Mouse (Mus musculus): ENCODE data around the gene Morn4.
A peak's percentile ranks its signal among the peaks of the same experiment; 100 is the strongest.
"Not testable (repeated sequence)": the region's sequence is repeated elsewhere in the genome, so short reads cannot be mapped to it uniquely, and the experiment has no call there.

Gene Morn4

GRCm38 (mm10) chr19:42085690-42086089 is 467 bp downstream of the Morn4 start:
- no peak for DNase-seq (ENCODE audit: low spot score)

DNA sequence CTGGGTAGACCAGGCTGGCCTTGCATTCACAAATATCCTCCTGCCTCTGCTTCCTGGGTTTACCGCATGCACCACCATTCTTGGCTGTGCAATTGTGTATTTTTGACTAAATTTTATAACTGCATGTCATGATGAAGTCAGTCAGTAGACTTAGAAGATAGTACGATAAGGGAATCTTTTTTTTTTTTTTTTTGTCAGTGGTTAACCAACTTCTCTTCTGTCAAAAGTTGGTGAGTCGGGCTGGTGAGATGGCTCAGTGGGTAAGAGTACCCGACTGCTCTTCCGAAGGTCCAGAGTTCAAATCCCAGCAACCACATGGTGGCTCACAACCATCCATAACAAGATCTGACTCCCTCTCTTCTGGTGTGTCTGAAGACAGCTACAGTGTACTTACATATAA is 4.5 kb downstream of the Morn4 start:
- not testable (repeated sequence) for DNase-seq (ENCODE audit: low spot score)

GRCm38 (mm10) chr19:42080469-42080868 is 5.7 kb downstream of the Morn4 start:
- no peak for DNase-seq (ENCODE audit: low spot score)

- DNase-seq (ENCODE audit: low spot score), result no peak
Measured at GRCm38 (mm10) chr19:42079950-42080349, 6.2 kb downstream of the Morn4 start.

- no peak for DNase-seq (ENCODE audit: low spot score)
Measured at GRCm38 (mm10) chr19:42079006-42079405, 7.2 kb downstream of the Morn4 start.

DNA sequence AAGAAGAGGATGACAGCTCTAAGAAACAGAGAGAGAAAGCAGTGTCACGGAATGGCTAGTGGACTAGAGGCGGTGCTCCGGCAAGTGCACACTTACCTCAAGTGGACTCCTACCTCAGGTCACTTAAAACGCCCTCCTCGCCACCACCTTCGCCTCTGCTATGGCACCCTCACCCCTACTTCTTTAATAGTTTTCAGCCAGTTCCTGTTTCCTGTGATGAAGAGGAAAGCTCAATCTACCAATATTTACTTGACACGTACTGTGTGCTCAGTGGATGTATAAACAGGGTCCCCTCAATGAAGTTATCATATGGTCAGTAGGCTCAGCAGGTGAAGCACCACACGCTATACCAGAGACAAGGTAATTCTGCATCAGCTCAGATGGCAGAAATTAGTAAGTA is 7.6 kb downstream of the Morn4 start:
- no peak for DNase-seq (ENCODE audit: low spot score)

DNA sequence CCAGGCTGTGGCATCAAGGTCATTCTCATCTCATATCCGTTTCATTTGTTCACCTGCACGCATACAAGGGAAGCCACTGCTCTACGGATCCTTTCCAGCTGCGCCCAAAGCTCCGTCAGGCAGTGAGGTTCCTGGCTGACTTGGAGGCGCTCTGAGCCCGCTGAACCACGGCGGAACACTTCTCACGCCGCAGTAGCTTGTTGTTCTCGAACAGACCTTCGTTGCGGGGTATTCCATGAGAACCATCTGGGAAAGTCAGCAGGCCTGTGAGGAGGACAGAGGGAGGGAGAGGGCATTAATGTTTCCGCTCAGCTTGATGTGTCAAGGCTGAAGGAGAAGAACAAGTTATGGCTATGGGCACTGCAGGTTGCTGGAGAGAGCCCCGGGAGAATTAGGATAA is 10.2 kb downstream of the Morn4 start:
- no peak for DNase-seq (ENCODE audit: low spot score)

DNA sequence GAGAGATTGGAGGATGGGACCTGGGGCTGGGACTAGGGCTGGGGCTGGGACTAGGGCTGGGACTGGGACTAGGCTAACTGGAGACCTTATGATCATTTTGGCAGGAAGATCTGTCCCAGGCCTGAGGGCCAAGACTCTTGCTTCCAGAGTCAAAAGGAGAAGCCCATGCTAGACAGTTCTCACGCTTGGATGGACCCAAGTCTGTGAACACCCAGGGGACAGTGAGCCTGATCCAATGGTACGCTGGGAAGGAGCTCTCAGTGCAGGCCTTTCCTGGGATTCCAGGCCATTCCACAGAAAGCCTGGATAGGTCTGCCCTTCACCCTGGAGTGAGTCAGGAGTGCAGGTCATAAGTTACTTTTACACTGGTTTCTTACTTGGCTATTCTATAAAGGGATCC is 11.1 kb downstream of the Morn4 start:
- no peak for DNase-seq (ENCODE audit: low spot score)

- DNase-seq (ENCODE audit: low spot score), result no peak
Measured at GRCm38 (mm10) chr19:42072802-42073201, 13.4 kb downstream of the Morn4 start.

- no peak for DNase-seq (ENCODE audit: low spot score)
Measured at GRCm38 (mm10) chr19:42071886-42072608, 14.1 kb downstream of the Morn4 start.

DNA sequence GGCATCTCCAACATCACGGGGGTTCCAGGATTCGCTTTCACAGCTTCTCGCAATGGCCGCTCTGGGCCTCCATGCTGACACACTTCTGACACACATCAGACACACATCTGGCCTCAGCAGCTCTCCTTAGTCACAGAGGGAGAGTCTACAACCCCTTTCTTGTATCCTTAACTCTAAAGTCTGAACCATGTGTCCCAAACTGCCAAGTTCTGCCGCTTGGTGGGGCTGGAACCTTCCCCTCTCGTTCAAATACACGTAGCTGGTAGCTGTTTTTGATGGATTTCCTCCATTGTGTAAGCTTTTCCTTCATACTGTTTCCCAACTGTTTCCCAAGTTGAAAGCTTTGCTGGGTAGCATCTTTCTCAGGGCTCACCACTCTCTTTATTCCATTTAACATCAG is 14.9 kb downstream of the Morn4 start:
- DNase-seq (ENCODE audit: low spot score), result no peak

DNA sequence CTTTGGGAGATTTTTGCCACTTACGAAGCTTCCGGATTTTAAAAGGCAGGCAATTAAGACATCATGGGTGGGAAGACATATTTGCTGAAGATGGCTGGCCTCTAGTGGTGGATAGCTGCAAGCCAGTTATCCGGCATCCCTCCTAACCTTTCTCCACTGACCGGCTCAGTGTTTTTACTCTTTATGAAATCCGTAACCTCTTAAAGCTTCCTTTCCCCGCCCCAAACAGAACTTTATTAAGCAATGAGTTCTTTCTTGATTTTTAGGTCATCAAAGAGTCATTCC is 17.0 kb downstream of the Morn4 start:
- no peak for DNase-seq (ENCODE audit: low spot score)

DNA sequence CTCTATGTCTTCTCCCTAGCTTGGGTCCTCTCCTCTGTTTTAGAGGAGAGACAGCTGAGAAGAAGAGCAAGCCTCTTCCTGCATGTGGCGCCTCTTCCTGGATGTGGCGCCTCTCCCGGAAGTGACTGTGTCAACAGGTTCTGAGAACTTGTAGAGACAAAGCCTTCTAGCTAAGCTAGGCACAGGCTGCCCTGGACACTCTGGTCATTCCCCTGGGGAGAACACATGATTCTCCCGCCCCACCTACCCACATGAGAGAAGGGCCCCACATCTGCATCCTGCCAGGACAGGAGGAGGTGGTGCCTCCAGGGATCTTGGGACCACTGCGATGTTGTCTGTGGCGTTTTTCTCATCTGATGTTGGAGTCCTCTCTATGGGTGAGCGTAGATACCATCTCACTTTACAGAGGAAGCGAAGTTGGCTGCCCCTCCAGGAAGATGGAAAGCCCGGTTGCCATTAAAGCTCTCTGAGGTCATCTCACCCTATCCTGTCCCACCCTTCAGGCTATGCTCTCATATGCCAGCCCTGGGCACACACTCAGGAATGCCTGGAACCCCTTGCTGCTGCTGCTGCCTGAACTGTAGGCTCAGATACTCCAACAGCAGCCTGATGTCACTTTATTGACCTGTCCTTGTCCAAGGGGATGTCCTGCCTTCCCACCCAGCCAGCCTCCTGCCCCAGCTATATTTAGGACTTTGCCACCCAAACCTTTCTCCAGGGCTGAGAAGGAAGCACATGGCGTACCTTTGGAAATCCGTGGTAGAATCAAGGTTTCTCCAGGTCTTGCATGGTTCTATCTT is 17.5 kb downstream of the Morn4 start:
- DNase-seq (ENCODE audit: low spot score), result no peak

- DNase-seq (ENCODE audit: low spot score), result no peak
Measured at GRCm38 (mm10) chr19:42061443-42061842, 24.7 kb downstream of the Morn4 start.

DNA sequence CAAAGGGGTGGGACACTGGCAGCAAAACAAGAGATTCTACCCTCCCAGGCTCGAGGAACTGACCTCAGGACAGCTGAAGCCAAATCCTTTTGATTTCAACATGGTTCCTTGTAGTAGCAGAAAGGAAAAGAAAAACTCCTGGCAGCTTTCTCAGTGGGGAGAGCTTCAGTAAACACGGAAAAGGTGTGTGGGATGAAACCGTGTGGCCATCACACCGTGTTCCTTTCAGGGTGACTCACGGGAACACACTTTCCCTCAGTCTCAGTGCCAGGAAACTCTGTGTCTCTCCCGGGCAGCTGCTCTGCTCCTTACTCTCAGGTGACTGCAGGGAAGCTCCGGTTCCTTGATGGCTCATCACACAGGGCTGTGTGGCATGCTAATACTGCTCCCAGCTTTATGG is 27.7 kb downstream of the Morn4 start:
- DNase-seq (ENCODE audit: low spot score), result no peak

DNA sequence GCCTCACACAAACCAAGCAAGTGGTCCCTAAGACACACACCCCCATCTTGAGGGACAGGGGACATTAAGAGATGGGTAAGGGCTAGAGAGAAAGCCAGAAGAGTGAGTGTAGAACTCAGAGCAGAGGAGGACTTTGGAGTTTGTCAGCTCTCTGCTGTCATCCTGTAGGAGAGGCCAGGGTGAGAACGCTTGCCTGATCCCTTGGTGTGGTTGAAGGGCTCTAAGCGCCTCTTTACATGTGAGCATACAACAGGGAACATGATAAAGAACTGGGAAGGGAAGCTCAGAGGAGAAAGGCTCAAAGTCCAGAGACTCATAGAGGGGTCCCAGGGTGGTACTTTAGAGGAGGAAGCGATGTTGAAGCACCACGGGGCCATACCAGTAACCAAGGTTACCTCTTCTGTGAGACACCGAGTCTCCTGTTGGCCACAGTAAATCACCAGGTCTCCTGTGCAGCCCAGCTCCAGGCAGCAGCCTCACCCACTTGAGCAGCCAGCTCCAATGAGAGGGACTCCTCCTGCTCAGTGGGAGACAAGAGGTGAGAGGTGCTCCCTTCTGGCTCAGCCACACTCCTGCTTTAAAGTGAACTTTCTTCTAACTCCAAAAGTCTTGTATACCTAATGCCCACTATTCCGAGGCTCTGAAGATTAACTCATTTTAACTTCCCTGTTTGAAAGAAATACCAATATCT is 29.3 kb downstream of the Morn4 start:
- DNase-seq (ENCODE audit: low spot score), result no peak

DNA sequence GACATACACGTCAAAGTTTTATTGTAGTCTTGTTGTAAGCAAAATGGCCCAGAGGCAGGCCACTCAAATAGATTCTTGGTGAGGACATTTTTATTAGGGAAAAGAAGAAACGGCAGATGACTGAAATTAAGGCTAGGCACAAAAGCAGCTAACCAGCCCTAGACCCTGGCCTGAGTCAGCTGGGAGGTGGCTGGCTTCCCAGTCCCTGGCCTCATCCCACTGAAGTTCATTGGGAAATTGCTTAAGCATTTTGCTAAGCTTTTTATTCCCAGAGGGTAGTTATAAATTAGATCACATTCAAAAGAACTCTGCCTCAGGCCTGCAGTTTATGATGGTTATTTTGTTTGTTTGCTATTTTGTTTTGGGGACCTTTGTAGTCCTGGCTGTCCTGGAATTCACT is 30.3 kb downstream of the Morn4 start:
- peak; percentile 45 for DNase-seq (ENCODE audit: low spot score)

- no peak for DNase-seq (ENCODE audit: low spot score)
Measured at GRCm38 (mm10) chr19:42054255-42054654, 31.9 kb downstream of the Morn4 start.

- no peak for DNase-seq (ENCODE audit: low spot score)
Measured at GRCm38 (mm10) chr19:42051948-42052347, 34.2 kb downstream of the Morn4 start, which contains the start of gene 4933411K16Rik. Gene 4933411K16Rik, plus strand, starts transcription at chr19:42052248.

- no peak for DNase-seq (ENCODE audit: low spot score)
Measured at GRCm38 (mm10) chr19:42051351-42051750, 34.8 kb downstream of the Morn4 start.

DNA sequence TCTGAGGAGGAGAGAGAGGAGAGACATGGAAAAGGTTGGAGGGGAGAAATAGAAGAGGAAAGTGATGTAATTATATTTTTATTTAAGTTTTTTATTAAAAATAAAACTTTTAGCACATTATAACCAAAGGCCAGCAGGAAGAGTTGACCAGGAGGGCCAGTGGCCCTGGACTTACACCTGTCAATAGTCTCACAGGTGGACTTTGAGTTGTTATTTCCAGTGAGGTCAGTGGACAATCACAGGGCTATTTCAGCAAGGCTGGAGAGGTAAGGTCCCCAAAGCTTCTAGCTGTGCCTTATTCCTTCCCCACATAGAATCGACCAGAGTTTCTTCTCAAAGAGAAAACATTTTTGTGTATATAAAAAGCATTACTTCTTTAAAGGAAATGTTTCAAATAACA is 35.9 kb downstream of the Morn4 start:
- no peak for DNase-seq (ENCODE audit: low spot score)

GRCm38 (mm10) chr19:42045269-42046102 is 40.7 kb downstream of the Morn4 start, which contains the start of gene Hoga1:
Gene Hoga1, plus strand, starts transcription at chr19:42045610.
- peak; percentile 56 for DNase-seq (ENCODE audit: low spot score)

Measured in ovary, postnatal 14 days (tissue).